Mouse (Mus musculus) liver, postnatal 0 days (tissue): ENCODE data around the gene Adam22. TPM values are rescaled to one million over a fixed set of nuclear protein-coding genes. Genes with fewer than 3 reads are reported as not detected.

Source experiments
- ATAC-seq: fragments of 200-750 bp; cut with Nextera tagmentation; 2 replicates; pipeline ENCODE4 v1.8.0; 2017; ENCODE audit warnings: mild to moderate bottlenecking, moderate library complexity
- DNase-seq: peaks from one replicate; pipeline ENCODE4 v3.0.0-alpha.2; 2016
- H3K27ac ChIP-seq: fragments of 300-500 bp; sonication (generic); 2 replicates; pipeline ENCODE4 v1.5.1; 2014; ENCODE audit warnings: antibody characterized with exemption, moderate library complexity, mild to moderate bottlenecking, low read depth
- H3K27me3 ChIP-seq: fragments of 300-500 bp; sonication (generic); 2 replicates; pipeline ENCODE4 v1.6.1; 2014; ENCODE audit warnings: low read length, control low read depth, mixed read lengths; ENCODE audit not compliant: insufficient read depth
- H3K36me3 ChIP-seq: fragments of 300-500 bp; sonication (generic); replicated peaks from 2 replicates; pipeline ENCODE4 v1.6.1; 2014; ENCODE audit warnings: mild to moderate bottlenecking, control low read depth, low read length, moderate library complexity, mixed read lengths; ENCODE audit not compliant: insufficient read depth
- H3K4me1 ChIP-seq: fragments of 300-500 bp; sonication (generic); 2 replicates; pipeline ENCODE4 v1.6.1; 2014; ENCODE audit warnings: antibody characterized with exemption, mild to moderate bottlenecking, control low read depth; ENCODE audit not compliant: insufficient read depth
- H3K4me2 ChIP-seq: fragments of 300-500 bp; sonication (generic); 2 replicates; pipeline ENCODE4 v1.6.1; 2014; ENCODE audit warnings: low read depth, mild to moderate bottlenecking, low read length, moderate library complexity, mixed read lengths
- H3K4me3 ChIP-seq: fragments of 300-500 bp; sonication (generic); 2 replicates; pipeline ENCODE4 v1.5.1; 2014; ENCODE audit warnings: low read depth, low read length
- H3K9ac ChIP-seq: fragments of 300-500 bp; sonication (generic); replicated peaks from 2 replicates; pipeline ENCODE4 v1.6.1; 2014; ENCODE audit warnings: mild to moderate bottlenecking, moderate library complexity
- H3K9me3 ChIP-seq: fragments of 300-500 bp; sonication (generic); 2 replicates; pipeline ENCODE4 v1.6.1; 2016; ENCODE audit warnings: mild to moderate bottlenecking, control low read depth, low read length, mixed read lengths
- CTCF ChIP-seq: sonication (generic); IDR thresholded peaks from 2 replicates; pipeline ENCODE4 v1.5.1; 2016; ENCODE audit warnings: antibody characterized with exemption, low read depth
- EP300 ChIP-seq: IDR thresholded peaks from 2 replicates; pipeline ENCODE4 v1.6.1; 2016; ENCODE audit warnings: antibody characterized with exemption, low read depth, mild to moderate bottlenecking
- WGBS: fragments of 180-500 bp; shearing (Covaris S2); extraction: QIAGEN DNeasy Blood & Tissue Kit; methylation state at CpG from one replicate; pipeline ENCODE4 v1.1.7; 2014; ENCODE audit not compliant: insufficient replicate concordance; 5-methylcytosine and 5-hydroxymethylcytosine counted together
- polyA plus RNA-seq: library from polyadenylated mRNA; unstranded; fragments of >200 nt; fragmentation: Nextera tagmentation; extraction: Ambion mirVana; gene quantifications from 2 replicates; pipeline ENCODE4 v1.2.1, GENCODE M21; 2015

Gene Adam22
- 0.15 and 0.33 TPM in 2 replicates for polyA plus RNA-seq

GRCm38 (mm10) chr5:8367614-8368327 is at the start of gene Adam22:
Adam22 (minus strand) TSS chr5:8368160.
- no peak for ATAC-seq
- Histone ChIP-seq H3K27me3 (peaks cover 19% of the 10 kb centered on the region), H3K9me3 (no peaks in the 10 kb centered on the region), H3K4me3 (peak within 1 kb of the TSS; percentile 45), H3K4me2 (peak within 1 kb of the TSS; percentile 76), H3K9ac (0 out of 2 replicates have a peak within 1 kb of the TSS, but pooled peaks have one; percentile 21), H3K27ac (no peak within 1 kb of the TSS), H3K4me1 (no peaks in the 10 kb centered on the region; the same call in 1 of the 2 replicates), H3K36me3 (no peaks in the 10 kb centered on the region)
- TF ChIP-seq EP300, result no peak
- no peak for TF ChIP-seq CTCF
- WGBS, result 1% methylated on average over 55 of the region's 55 CpGs
- peak; percentile 42 for DNase-seq

GRCm38 (mm10) chr5:8417443-8417842 is 49.5 kb upstream of the Adam22 start:
- DNase-seq (no peak), ATAC-seq (no peak)
- H3K4me2 ChIP-seq, result no peak overlapping the region
- H3K4me1 ChIP-seq, result no peaks in the 10 kb centered on the region
- WGBS, result 45% methylated on average over 1 of the region's 1 CpGs
- TF ChIP-seq EP300, result no peak
- TF ChIP-seq CTCF, result no peak
- H3K9me3 ChIP-seq, result no peaks in the 10 kb centered on the region
- no peaks in the 10 kb centered on the region for H3K27me3 ChIP-seq
- H3K9ac ChIP-seq, result no peak overlapping the region
- H3K27ac ChIP-seq, result no peak overlapping the region
- H3K4me3 ChIP-seq, result no peak overlapping the region
- H3K36me3 ChIP-seq, result peaks cover 31% of the 10 kb centered on the region

GRCm38 (mm10) chr5:8416683-8417413 is 48.9 kb upstream of the Adam22 start:
- H3K36me3 ChIP-seq, result peaks cover 34% of the 10 kb centered on the region
- no peak overlapping the region for H3K4me3 ChIP-seq
- WGBS, result 71% methylated on average over 3 of the region's 3 CpGs
- H3K9me3 ChIP-seq, result no peaks in the 10 kb centered on the region
- H3K4me1 ChIP-seq, result no peaks in the 10 kb centered on the region
- H3K4me2 ChIP-seq, result no peak overlapping the region
- no peak overlapping the region for H3K27ac ChIP-seq
- no peaks in the 10 kb centered on the region for H3K27me3 ChIP-seq
- TF ChIP-seq EP300 (no peak), CTCF (no peak)
- no peak overlapping the region for H3K9ac ChIP-seq
- DNase-seq (no peak), ATAC-seq (no peak)

GRCm38 (mm10) chr5:8408746-8409145 is 40.8 kb upstream of the Adam22 start:
- Histone ChIP-seq H3K27ac (no peak overlapping the region), H3K9me3 (no peaks in the 10 kb centered on the region), H3K4me2 (no peak overlapping the region), H3K27me3 (no peaks in the 10 kb centered on the region), H3K4me3 (no peak overlapping the region), H3K9ac (no peak overlapping the region), H3K36me3 (peaks cover 51% of the 10 kb centered on the region), H3K4me1 (no peaks in the 10 kb centered on the region)
- ATAC-seq (no peak), DNase-seq (no peak)
- 84% methylated on average over 4 of the region's 4 CpGs for WGBS
- TF ChIP-seq CTCF, result 0 out of 2 replicates have a peak, but pooled peaks have one; percentile 14
- TF ChIP-seq EP300, result no peak

GRCm38 (mm10) chr5:8397587-8398249 is 29.8 kb upstream of the Adam22 start:
- Histone ChIP-seq H3K4me2 (no peak overlapping the region), H3K36me3 (peaks cover 35% of the 10 kb centered on the region), H3K4me1 (no peaks in the 10 kb centered on the region), H3K27ac (no peak overlapping the region), H3K27me3 (no peaks in the 10 kb centered on the region), H3K4me3 (no peak overlapping the region), H3K9me3 (no peaks in the 10 kb centered on the region), H3K9ac (no peak overlapping the region)
- no peak for TF ChIP-seq EP300
- TF ChIP-seq CTCF, result no peak
- no peak for ATAC-seq
- DNase-seq, result no peak
- 89% methylated on average over 13 of the region's 13 CpGs for WGBS
